Mouse (Mus musculus): Measurements from ENCODE around the gene Atp8b4. TPM values are rescaled to one million over a fixed set of nuclear protein-coding genes. Genes with fewer than 3 reads are reported as not detected.

The Atp8b4 gene
- polyA plus RNA-seq, 1 experiment from 2014 or later = 0.13 TPM

DNA sequence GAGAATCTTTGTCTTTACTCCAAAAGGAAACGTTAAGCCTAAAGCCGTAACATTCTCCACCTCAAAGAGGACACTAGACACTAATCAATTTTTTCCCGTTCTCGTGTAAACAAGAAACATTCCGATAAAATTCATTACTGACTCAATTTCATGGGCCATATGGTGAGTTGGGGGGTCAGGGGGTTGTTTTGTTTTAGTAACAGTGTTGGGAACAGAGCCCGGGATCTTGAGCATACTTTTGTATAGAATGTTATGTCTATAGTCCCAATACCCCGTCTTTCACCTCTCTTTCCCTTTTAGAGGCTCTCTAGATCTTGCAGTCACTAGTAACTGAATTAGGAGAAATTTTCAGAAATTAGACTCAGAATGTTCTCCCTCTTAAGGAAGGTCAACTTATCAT is 177.3 kb downstream of the Atp8b4 start:
- H3K27me3 ChIP-seq (ENCODE audit: control insufficient read depth, insufficient read depth, low read length) = no peaks in the 10 kb centered on the region
- no peaks in the 10 kb centered on the region for H3K36me3 ChIP-seq (ENCODE audit: control insufficient read depth, insufficient read depth, low read length)
- no peak overlapping the region for H3K4me3 ChIP-seq (replicated peaks; ENCODE audit: low read depth, low read length)
- H3K9me3 ChIP-seq (ENCODE audit: control insufficient read depth, low read length) = no peaks in the 10 kb centered on the region
- no peak overlapping the region for H3K9ac ChIP-seq (replicated peaks; ENCODE audit: low read length)
- DNase-seq (no peak), ATAC-seq (ENCODE audit: low FRiP score, low TSS enrichment) (no peak)
- no peak overlapping the region for H3K27ac ChIP-seq (replicated peaks; ENCODE audit: low read depth, low read length)
- 89% methylated on average over 7 of the region's 7 CpGs for WGBS
- no peaks in the 10 kb centered on the region for H3K4me1 ChIP-seq (ENCODE audit: control insufficient read depth, insufficient read depth, low read length)
- H3K4me2 ChIP-seq (ENCODE audit: low read length) = no peak overlapping the region

DNA sequence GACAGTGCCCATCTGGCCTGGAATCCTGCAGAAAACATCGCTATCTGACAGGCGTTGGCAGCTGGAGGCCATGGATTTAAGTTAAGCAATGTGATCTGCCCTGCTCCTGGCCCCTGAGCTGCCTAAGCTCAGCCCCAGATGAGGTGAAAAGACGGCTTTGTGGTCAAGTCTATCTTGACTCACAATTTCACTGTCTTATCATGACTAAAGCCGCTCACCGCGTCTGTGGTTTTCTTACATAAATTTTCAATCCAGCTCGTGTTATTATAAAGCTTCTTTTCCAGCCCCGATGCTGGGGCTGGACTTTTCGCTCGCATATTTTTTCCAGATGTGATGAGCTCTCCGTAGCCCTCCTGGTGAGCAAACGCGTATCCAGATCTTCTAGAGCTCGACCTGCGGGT is 177.8 kb downstream of the Atp8b4 start:
- 87% methylated on average over 15 of the region's 15 CpGs for WGBS
- DNase-seq (no peak), ATAC-seq (ENCODE audit: low FRiP score, low TSS enrichment) (no peak)
- no peaks in the 10 kb centered on the region for H3K4me1 ChIP-seq (ENCODE audit: control insufficient read depth, insufficient read depth, low read length)
- H3K36me3 ChIP-seq (ENCODE audit: control insufficient read depth, insufficient read depth, low read length) = no peaks in the 10 kb centered on the region
- no peak overlapping the region for H3K4me2 ChIP-seq (ENCODE audit: low read length)
- H3K4me3 ChIP-seq (replicated peaks; ENCODE audit: low read depth, low read length) = no peak overlapping the region
- H3K9me3 ChIP-seq (ENCODE audit: control insufficient read depth, low read length) = no peaks in the 10 kb centered on the region
- H3K27ac ChIP-seq (replicated peaks; ENCODE audit: low read depth, low read length) = no peak overlapping the region
- H3K9ac ChIP-seq (replicated peaks; ENCODE audit: low read length) = no peak overlapping the region
- no peaks in the 10 kb centered on the region for H3K27me3 ChIP-seq (ENCODE audit: control insufficient read depth, insufficient read depth, low read length)

DNA sequence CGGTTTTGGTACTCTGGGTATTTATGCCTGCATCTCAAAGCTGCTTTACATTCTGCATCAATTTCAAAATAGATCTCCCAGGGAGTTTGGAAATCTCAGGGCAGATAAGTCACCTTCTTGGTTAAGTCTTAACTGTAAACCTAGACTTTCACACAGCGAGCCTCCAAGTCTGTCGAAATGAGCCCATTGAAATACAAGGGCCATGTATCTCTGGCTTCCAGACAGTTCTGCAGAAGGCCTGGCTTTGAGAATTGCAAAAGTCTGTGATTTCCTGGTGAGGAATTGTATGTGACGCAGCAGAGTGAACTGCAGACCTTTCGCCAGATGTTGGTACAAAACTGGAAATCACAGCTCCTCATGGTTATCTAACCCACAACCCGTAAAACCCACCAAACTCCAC is 182.4 kb downstream of the Atp8b4 start:
- WGBS = 93% methylated on average over 6 of the region's 6 CpGs
- H3K27me3 ChIP-seq (ENCODE audit: control insufficient read depth, insufficient read depth, low read length) = no peaks in the 10 kb centered on the region
- ATAC-seq (ENCODE audit: low FRiP score, low TSS enrichment) (no peak), DNase-seq (no peak)
- no peaks in the 10 kb centered on the region for H3K4me1 ChIP-seq (ENCODE audit: control insufficient read depth, insufficient read depth, low read length)
- H3K27ac ChIP-seq (replicated peaks; ENCODE audit: low read depth, low read length) = no peak overlapping the region
- no peaks in the 10 kb centered on the region for H3K36me3 ChIP-seq (ENCODE audit: control insufficient read depth, insufficient read depth, low read length)
- H3K9me3 ChIP-seq (ENCODE audit: control insufficient read depth, low read length) = no peaks in the 10 kb centered on the region
- H3K4me2 ChIP-seq (ENCODE audit: low read length) = no peak overlapping the region
- no peak overlapping the region for H3K9ac ChIP-seq (replicated peaks; ENCODE audit: low read length)
- no peak overlapping the region for H3K4me3 ChIP-seq (replicated peaks; ENCODE audit: low read depth, low read length)

DNA sequence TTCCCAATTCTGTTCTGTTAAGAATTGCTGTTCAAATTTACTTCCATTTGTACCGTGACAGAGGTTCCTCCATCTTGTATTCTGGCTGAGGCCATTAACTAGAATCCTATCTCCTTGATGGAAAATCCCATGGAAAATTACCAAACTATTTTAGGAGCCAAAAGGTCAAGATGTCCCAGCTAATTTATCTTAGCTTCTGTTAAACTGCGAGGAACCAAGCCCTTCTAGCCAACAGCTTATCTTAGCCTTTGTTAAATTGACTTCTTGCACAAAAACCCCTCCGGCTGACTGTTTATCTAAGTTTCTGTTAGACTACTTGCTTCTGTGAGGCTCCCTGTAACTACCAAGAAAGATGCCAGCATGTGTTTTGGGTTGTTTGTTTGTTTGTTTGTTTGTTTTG is 183.5 kb downstream of the Atp8b4 start:
- Histone ChIP-seq H3K27ac (replicated peaks; ENCODE audit: low read depth, low read length) (no peak overlapping the region), H3K9ac (replicated peaks; ENCODE audit: low read length) (no peak overlapping the region), H3K4me1 (ENCODE audit: control insufficient read depth, insufficient read depth, low read length) (no peaks in the 10 kb centered on the region), H3K4me2 (ENCODE audit: low read length) (no peak overlapping the region), H3K27me3 (ENCODE audit: control insufficient read depth, insufficient read depth, low read length) (no peaks in the 10 kb centered on the region), H3K9me3 (ENCODE audit: control insufficient read depth, low read length) (no peaks in the 10 kb centered on the region), H3K36me3 (ENCODE audit: control insufficient read depth, insufficient read depth, low read length) (no peaks in the 10 kb centered on the region), H3K4me3 (replicated peaks; ENCODE audit: low read depth, low read length) (no peak overlapping the region)
- DNase-seq (no peak), ATAC-seq (ENCODE audit: low FRiP score, low TSS enrichment) (no peak)
- WGBS = 91% methylated on average over 3 of the region's 3 CpGs

DNA sequence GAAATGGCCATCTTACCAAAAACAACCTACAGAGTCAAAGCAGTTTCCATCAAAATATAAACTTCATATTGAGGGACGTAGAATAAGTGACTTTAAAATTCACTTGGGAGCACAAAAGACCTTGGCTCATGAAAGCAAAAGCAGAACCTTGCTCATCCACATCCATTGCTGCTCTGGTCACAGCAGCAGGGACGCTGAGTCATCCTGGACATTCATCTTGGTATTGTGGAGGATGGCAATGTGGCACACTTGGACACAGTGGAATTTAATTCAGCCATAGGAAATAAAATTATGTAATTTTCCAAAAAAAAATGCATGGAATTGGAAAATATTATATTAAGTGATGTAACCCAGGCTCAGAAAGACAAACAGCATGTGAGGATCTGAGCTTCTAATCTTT is 184.1 kb downstream of the Atp8b4 start:
- H3K27ac ChIP-seq (replicated peaks; ENCODE audit: low read depth, low read length) = no peak overlapping the region
- H3K27me3 ChIP-seq (ENCODE audit: control insufficient read depth, insufficient read depth, low read length) = no peaks in the 10 kb centered on the region
- H3K9me3 ChIP-seq (ENCODE audit: control insufficient read depth, low read length) = no peaks in the 10 kb centered on the region
- H3K4me1 ChIP-seq (ENCODE audit: control insufficient read depth, insufficient read depth, low read length) = no peaks in the 10 kb centered on the region
- no peak overlapping the region for H3K9ac ChIP-seq (replicated peaks; ENCODE audit: low read length)
- H3K4me3 ChIP-seq (replicated peaks; ENCODE audit: low read depth, low read length) = no peak overlapping the region
- WGBS = 89% methylated on average over 2 of the region's 2 CpGs
- no peak overlapping the region for H3K4me2 ChIP-seq (ENCODE audit: low read length)
- ATAC-seq (ENCODE audit: low FRiP score, low TSS enrichment) (no peak), DNase-seq (no peak)
- no peaks in the 10 kb centered on the region for H3K36me3 ChIP-seq (ENCODE audit: control insufficient read depth, insufficient read depth, low read length)

DNA sequence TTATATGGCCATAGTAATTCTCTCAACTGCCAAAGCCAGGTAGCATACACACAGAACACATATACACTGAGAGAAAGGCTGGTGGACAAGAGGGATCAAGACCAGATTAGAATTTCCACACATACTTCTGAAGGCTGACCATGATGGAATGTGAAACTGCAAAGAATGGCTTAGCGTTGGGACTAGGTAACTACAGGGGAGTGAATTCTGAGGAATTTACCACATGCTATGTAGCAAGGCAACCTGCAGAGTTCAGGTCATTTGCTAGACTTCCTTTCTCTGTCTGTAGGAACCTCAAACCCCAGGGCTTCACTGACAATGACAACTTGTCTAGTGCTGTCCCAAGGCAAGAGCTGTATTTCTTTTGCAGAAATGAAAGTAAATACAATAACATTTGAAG is 189.4 kb downstream of the Atp8b4 start:
- H3K27me3 ChIP-seq (ENCODE audit: control insufficient read depth, insufficient read depth, low read length) = no peaks in the 10 kb centered on the region
- DNase-seq = no peak
- no peak overlapping the region for H3K9ac ChIP-seq (replicated peaks; ENCODE audit: low read length)
- ATAC-seq (ENCODE audit: low FRiP score, low TSS enrichment) = no peak
- 54% methylated on average over 1 of the region's 1 CpGs for WGBS
- H3K4me2 ChIP-seq (ENCODE audit: low read length) = no peak overlapping the region
- H3K36me3 ChIP-seq (ENCODE audit: control insufficient read depth, insufficient read depth, low read length) = no peaks in the 10 kb centered on the region
- no peak overlapping the region for H3K4me3 ChIP-seq (replicated peaks; ENCODE audit: low read depth, low read length)
- H3K27ac ChIP-seq (replicated peaks; ENCODE audit: low read depth, low read length) = no peak overlapping the region
- H3K9me3 ChIP-seq (ENCODE audit: control insufficient read depth, low read length) = no peaks in the 10 kb centered on the region
- H3K4me1 ChIP-seq (ENCODE audit: control insufficient read depth, insufficient read depth, low read length) = no peaks in the 10 kb centered on the region

DNA sequence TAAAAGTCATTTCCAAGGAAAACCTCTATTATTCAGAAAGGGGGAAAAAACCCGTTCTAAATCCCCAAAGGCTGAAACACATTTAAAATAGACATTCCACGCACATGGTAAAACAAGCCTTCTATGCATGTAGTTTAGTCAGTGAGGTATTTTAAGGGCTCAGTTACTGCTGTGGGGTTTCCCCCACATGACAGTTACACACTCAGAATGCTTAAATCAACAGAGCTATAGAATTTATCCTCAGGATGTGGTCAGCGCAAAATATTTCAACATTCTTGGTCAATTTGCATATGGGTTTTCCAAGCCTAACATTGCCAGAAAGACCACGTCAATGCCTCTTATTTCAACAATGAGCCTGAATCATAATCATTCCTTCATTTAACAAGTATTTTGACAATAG is 190.5 kb downstream of the Atp8b4 start:
- Histone ChIP-seq H3K9me3 (ENCODE audit: control insufficient read depth, low read length) (no peaks in the 10 kb centered on the region), H3K36me3 (ENCODE audit: control insufficient read depth, insufficient read depth, low read length) (no peaks in the 10 kb centered on the region), H3K27ac (replicated peaks; ENCODE audit: low read depth, low read length) (no peak overlapping the region), H3K27me3 (ENCODE audit: control insufficient read depth, insufficient read depth, low read length) (no peaks in the 10 kb centered on the region), H3K4me2 (ENCODE audit: low read length) (no peak overlapping the region), H3K9ac (replicated peaks; ENCODE audit: low read length) (no peak overlapping the region), H3K4me3 (replicated peaks; ENCODE audit: low read depth, low read length) (no peak overlapping the region), H3K4me1 (ENCODE audit: control insufficient read depth, insufficient read depth, low read length) (no peaks in the 10 kb centered on the region)
- no peak for ATAC-seq (ENCODE audit: low FRiP score, low TSS enrichment)
- WGBS = 84% methylated on average over 4 of the region's 4 CpGs
- DNase-seq = no peak

DNA sequence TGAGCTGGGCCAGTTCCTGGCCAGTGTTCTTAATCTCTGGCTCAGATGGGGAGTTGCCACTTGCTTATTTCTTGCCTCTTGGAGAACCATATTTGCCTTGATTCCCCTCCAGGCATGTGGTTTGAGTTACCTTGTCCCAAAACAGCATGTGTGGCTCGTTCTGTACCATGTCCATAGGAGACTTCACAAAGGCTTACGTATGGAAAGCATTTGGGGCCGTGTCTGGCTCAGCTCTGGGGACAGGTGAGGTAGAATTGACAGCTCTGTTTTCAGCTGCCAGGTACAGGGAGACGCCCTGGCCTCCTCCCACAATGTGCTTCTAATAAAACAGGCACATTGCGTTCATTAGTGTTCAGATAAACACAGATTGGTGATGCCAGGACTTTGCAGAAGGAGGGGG is 195.9 kb downstream of the Atp8b4 start:
- ATAC-seq (ENCODE audit: low FRiP score, low TSS enrichment) = no peak
- H3K9me3 ChIP-seq (ENCODE audit: control insufficient read depth, low read length) = no peaks in the 10 kb centered on the region
- H3K27me3 ChIP-seq (ENCODE audit: control insufficient read depth, insufficient read depth, low read length) = no peaks in the 10 kb centered on the region
- no peaks in the 10 kb centered on the region for H3K36me3 ChIP-seq (ENCODE audit: control insufficient read depth, insufficient read depth, low read length)
- no peak overlapping the region for H3K4me2 ChIP-seq (ENCODE audit: low read length)
- H3K27ac ChIP-seq (replicated peaks; ENCODE audit: low read depth, low read length) = no peak overlapping the region
- WGBS = 85% methylated on average over 5 of the region's 5 CpGs
- DNase-seq = no peak
- no peaks in the 10 kb centered on the region for H3K4me1 ChIP-seq (ENCODE audit: control insufficient read depth, insufficient read depth, low read length)
- no peak overlapping the region for H3K4me3 ChIP-seq (replicated peaks; ENCODE audit: low read depth, low read length)
- H3K9ac ChIP-seq (replicated peaks; ENCODE audit: low read length) = no peak overlapping the region

DNA sequence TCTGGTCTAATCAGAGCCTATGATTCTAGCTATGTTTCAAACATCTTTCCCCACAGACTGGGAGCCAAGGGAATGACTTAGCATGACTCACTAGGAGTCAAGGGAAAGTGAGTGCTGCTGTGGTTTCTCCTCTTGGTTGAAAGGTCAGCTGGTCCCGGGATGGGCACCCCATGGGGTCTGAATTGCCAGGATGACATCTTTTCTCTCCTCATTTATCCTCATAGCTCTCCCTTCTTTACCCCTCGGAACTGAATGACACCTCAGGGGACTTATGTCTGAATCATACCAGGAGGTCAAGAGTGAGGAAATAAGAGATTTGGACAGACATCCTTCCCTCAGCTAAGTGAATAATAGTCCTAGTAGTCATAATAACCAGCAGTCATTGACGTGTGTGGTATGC is 197.2 kb downstream of the Atp8b4 start:
- Histone ChIP-seq H3K9ac (replicated peaks; ENCODE audit: low read length) (no peak overlapping the region), H3K36me3 (ENCODE audit: control insufficient read depth, insufficient read depth, low read length) (no peaks in the 10 kb centered on the region), H3K4me1 (ENCODE audit: control insufficient read depth, insufficient read depth, low read length) (no peaks in the 10 kb centered on the region), H3K9me3 (ENCODE audit: control insufficient read depth, low read length) (no peaks in the 10 kb centered on the region), H3K4me3 (replicated peaks; ENCODE audit: low read depth, low read length) (no peak overlapping the region), H3K27me3 (ENCODE audit: control insufficient read depth, insufficient read depth, low read length) (no peaks in the 10 kb centered on the region), H3K4me2 (ENCODE audit: low read length) (no peak overlapping the region), H3K27ac (replicated peaks; ENCODE audit: low read depth, low read length) (no peak overlapping the region)
- WGBS = 45% methylated on average over 3 of the region's 3 CpGs
- DNase-seq (no peak), ATAC-seq (ENCODE audit: low FRiP score, low TSS enrichment) (no peak)

Measured in midbrain, embryonic 14.5 days (tissue).